Mouse (Mus musculus) heart, postnatal 0 days (tissue): ENCODE measurements around the gene Tifa. TPM values are rescaled to one million over a fixed set of nuclear protein-coding genes. Genes with fewer than 3 reads are reported as not detected.

ENCODE experiments used
- ATAC-seq: fragments of 200-750 bp; cut with Nextera tagmentation; 2 replicates; pipeline ENCODE4 v1.8.0; 2017; ENCODE audit warnings: low read depth, moderate number of reproducible peaks, moderate library complexity; ENCODE audit not compliant: insufficient read depth
- DNase-seq: peaks from one replicate; pipeline ENCODE4 v3.0.0-alpha.2; 2016; ENCODE audit warnings: low spot score
- H3K27ac ChIP-seq: fragments of 300-500 bp; sonication (generic); 2 replicates; pipeline ENCODE4 v1.5.1; 2014; ENCODE audit warnings: low read depth, mild to moderate bottlenecking
- H3K27me3 ChIP-seq: fragments of 300-500 bp; sonication (generic); 2 replicates; pipeline ENCODE4 v1.6.1; 2014; ENCODE audit warnings: low read length, mixed read lengths; ENCODE audit not compliant: control insufficient read depth, insufficient read depth
- H3K36me3 ChIP-seq: fragments of 300-500 bp; sonication (generic); replicated peaks from 2 replicates; pipeline ENCODE4 v1.6.1; 2014; ENCODE audit warnings: low read length, mixed read lengths; ENCODE audit not compliant: control insufficient read depth, insufficient read depth
- H3K4me1 ChIP-seq: fragments of 300-500 bp; sonication (generic); 2 replicates; pipeline ENCODE4 v1.6.1; 2014; ENCODE audit warnings: antibody characterized with exemption; ENCODE audit not compliant: control insufficient read depth, insufficient read depth
- H3K4me2 ChIP-seq: fragments of 300-500 bp; sonication (generic); 2 replicates; pipeline ENCODE4 v1.6.1; 2014; ENCODE audit warnings: low read depth, mild to moderate bottlenecking, low read length, moderate library complexity
- H3K4me3 ChIP-seq: fragments of 300-500 bp; sonication (generic); 2 replicates; pipeline ENCODE4 v1.5.1; 2014; ENCODE audit warnings: low read depth, low read length
- H3K9ac ChIP-seq: fragments of 300-500 bp; sonication (generic); replicated peaks from 2 replicates; pipeline ENCODE4 v1.6.1; 2014; ENCODE audit warnings: low read depth, low read length, mixed read lengths
- H3K9me3 ChIP-seq: fragments of 300-500 bp; sonication (generic); replicated peaks from 2 replicates; pipeline ENCODE4 v1.6.1; 2016; ENCODE audit warnings: low read length; ENCODE audit not compliant: control insufficient read depth
- CTCF ChIP-seq: IDR thresholded peaks from 2 replicates; pipeline ENCODE4 v1.5.1; 2016; ENCODE audit warnings: antibody characterized with exemption, control low read depth, low read depth
- EP300 ChIP-seq: IDR thresholded peaks from 2 replicates; pipeline ENCODE4 v1.6.1; 2016; ENCODE audit warnings: antibody characterized with exemption, low read depth
- WGBS: fragments of 180-500 bp; shearing (Covaris S2); extraction: QIAGEN DNeasy Blood & Tissue Kit; methylation state at CpG from one replicate; pipeline ENCODE4 v1.1.7; 2014; 5-methylcytosine and 5-hydroxymethylcytosine counted together
- polyA plus RNA-seq: library from polyadenylated mRNA; unstranded; fragments of >200 nt; fragmentation: Nextera tagmentation; extraction: Ambion mirVana; gene quantifications from 2 replicates; pipeline ENCODE4 v1.2.1, GENCODE M21; 2015
- total RNA-seq: library from RNA; depleted of rRNA; stranded (reverse); fragments of >200 nt; gene quantifications from 2 replicates; pipeline ENCODE4 v1.2.3, GENCODE M21; 2014; ENCODE audit warnings: low replicate concordance

Gene Tifa
- total and polyA plus RNA-seq, 2 experiments from 2014 or later: 1.4 to 2.6 TPM

DNA sequence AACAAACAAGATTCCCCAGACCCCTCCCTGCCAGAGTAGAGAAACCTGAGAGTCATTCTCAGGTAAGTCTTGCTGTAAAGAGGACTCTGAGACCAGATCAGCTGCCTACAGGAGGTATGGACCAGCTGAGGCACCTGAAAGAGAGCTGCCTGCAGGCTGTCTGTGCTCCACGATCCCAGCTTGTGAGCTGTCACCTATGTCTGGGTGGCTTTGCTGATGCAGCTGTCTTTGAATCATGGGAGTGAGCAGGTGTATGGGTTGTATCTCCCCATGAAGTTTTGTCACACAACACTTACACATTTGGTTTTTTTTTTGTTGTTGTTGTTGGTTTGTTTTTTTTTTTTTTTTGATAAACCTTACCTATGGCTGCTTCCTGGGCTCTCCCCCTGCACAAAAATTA lies 30.8 kb downstream of the Tifa start:
- Histone ChIP-seq H3K9me3 (no peaks in the 10 kb centered on the region), H3K36me3 (peaks cover 28% of the 10 kb centered on the region), H3K4me3 (no peak overlapping the region), H3K9ac (no peak overlapping the region), H3K27ac (no peak overlapping the region), H3K4me1 (no peaks in the 10 kb centered on the region), H3K27me3 (no peaks in the 10 kb centered on the region), H3K4me2 (no peak overlapping the region)
- 92% methylated on average over 1 of the region's 1 CpGs for WGBS
- TF ChIP-seq CTCF: no peak
- no peak for TF ChIP-seq EP300
- DNase-seq: no peak
- ATAC-seq: no peak

DNA sequence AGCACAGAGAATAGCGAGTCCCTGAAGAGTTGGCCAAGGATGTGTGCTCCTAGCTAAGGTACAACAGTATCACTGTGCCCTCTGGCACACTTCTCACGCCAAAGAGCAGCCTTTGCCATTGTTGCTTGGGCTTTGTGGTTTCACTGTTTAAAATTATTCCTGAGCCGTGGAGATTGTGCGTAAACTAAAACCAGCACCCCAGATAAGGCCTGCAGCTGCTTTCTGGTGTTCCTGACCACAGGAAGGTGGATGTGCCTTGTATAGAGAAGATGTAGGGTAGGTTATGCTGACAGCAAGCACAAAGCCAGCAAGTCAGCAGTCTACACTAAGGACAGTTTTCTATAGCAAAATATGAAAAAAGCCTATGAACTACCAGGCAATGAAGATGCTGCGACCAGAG lies 31.6 kb downstream of the Tifa start:
- Histone ChIP-seq H3K27me3 (no peaks in the 10 kb centered on the region), H3K4me2 (no peak overlapping the region), H3K9ac (no peak overlapping the region), H3K9me3 (no peaks in the 10 kb centered on the region), H3K4me3 (no peak overlapping the region), H3K27ac (no peak overlapping the region), H3K4me1 (no peaks in the 10 kb centered on the region), H3K36me3 (peaks cover 27% of the 10 kb centered on the region)
- no peak for TF ChIP-seq CTCF
- TF ChIP-seq EP300: no peak
- no peak for ATAC-seq
- DNase-seq: no peak
- 76% methylated on average over 5 of the region's 5 CpGs for WGBS

DNA sequence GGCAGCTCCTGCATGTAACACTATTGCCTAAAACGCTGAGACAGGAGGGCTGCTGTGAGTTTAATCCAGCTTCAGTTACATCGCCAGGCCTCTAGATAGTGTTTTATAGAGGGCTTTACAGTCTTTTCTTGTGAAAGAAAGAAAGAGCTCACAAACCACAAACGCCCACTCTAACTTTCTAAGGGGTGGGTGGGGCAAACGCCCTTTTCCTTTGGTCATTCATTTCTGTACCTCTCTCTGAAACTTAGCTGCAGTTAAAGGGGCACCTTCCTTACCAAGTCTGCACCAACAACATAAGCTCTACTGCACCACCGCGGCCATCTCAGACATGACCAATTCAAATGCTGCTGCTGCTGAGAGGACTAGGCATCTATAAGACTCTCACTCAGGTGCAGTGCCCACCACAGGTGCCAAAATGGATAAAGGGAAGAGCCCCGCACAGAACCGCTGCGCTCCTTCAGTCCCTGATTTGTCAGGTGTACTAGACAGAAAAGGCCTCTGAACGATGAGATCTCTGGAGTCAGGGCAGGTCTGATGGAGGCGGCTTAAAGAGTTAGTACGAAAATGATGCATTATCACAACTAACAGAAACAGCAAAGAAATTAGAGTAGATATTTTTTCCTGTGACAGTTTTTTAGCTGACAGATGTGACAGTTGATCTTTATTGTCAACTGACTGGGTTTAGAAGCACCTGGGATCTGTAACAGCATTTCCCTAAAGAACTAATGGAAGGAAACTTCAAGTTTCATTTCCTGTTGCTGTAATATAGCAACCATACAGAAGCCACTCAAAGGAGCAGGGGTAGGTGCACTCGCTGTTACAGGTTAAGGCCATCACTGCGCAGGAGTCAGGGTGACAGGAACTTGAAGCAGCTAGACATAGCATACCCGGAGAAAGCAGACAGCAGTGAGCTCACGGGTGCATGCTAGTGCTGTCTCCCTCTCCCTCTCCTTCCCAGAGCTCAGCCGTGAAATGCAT lies 34.6 kb downstream of the Tifa start:
- TF ChIP-seq EP300: no peak
- TF ChIP-seq CTCF: no peak
- no peak for ATAC-seq
- 82% methylated on average over 17 of the region's 17 CpGs for WGBS
- DNase-seq: no peak
- Histone ChIP-seq H3K9me3 (no peaks in the 10 kb centered on the region), H3K27me3 (no peaks in the 10 kb centered on the region), H3K4me1 (no peaks in the 10 kb centered on the region), H3K4me2 (no peak overlapping the region), H3K36me3 (peaks cover 19% of the 10 kb centered on the region), H3K27ac (no peak overlapping the region), H3K4me3 (no peak overlapping the region), H3K9ac (no peak overlapping the region)

DNA sequence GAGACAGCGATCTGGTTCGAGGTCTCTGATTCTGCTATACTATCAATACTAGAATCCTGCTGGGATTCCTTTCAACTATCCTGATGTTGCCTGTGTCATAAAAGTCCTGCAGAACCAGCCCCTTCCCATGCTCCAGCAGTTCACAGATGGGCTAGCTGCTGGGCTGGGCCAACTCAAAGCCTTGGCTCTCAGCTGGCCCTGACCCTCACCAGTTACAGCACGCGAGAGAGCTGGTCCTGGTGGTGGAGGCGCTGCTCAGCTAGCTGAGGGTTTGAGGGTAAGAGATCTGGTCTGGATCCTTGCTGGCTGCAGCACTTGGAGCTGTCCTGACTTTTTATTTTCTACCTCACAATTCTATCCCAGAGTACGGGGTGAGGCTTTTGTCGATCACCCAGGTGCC lies 36.9 kb downstream of the Tifa start:
- DNase-seq (no peak), ATAC-seq (no peak)
- Histone ChIP-seq H3K9ac (no peak overlapping the region), H3K4me2 (no peak overlapping the region), H3K4me3 (no peak overlapping the region), H3K36me3 (peaks cover 11% of the 10 kb centered on the region), H3K27me3 (no peaks in the 10 kb centered on the region), H3K9me3 (no peaks in the 10 kb centered on the region), H3K4me1 (no peaks in the 10 kb centered on the region), H3K27ac (no peak overlapping the region)
- WGBS: 82% methylated on average over 7 of the region's 7 CpGs
- TF ChIP-seq EP300 (no peak), CTCF (no peak)

DNA sequence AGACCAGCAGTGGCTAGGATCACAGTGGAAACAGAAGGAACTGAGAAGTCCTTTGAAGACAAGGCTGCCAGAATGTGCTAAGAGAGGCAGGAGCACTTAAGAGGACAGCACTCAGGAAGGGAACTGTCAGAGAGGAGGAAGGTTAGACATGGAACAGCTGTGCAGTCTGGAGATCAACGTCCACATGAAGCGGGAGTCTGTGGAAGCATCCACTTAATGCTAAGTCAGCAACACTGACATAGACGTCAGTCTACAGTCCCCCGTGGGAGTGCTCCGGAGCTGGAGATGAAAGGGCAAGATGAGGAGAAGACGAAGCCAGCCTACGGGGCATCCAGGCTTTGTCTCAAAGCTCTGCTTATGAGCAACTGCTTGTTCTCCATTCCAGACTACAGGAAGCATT lies 37.5 kb downstream of the Tifa start:
- H3K4me1 ChIP-seq: no peaks in the 10 kb centered on the region
- DNase-seq (no peak), ATAC-seq (0 out of 2 replicates have a peak, but pooled peaks have one; percentile 20)

More for the DNA sequence above, 37.5 kb downstream of the Tifa start:
- Histone ChIP-seq H3K27ac (peak overlapping the region; percentile 34; the same call in 1 of the 2 replicates), H3K36me3 (peaks cover 7% of the 10 kb centered on the region), H3K4me3 (no peak overlapping the region), H3K9me3 (no peaks in the 10 kb centered on the region), H3K4me2 (no peak overlapping the region), H3K27me3 (no peaks in the 10 kb centered on the region), H3K9ac (no peak overlapping the region)
- 31% methylated on average over 7 of the region's 7 CpGs for WGBS
- TF ChIP-seq EP300 (no peak), CTCF (no peak)
